Mouse (Mus musculus): ENCODE data around the gene Dnah6.

- TF ChIP-seq CTCF (IDR thresholded peaks at IDR 0.05; ENCODE audit: insufficient read depth, low read depth, low read length) (no peak), POLR2A (IDR thresholded peaks at IDR 0.05; ENCODE audit: insufficient read depth, low read depth, low read length) (no peak)
These were observed 10.9 kb downstream of the Dnah6 start for GRCm38 (mm10) chr6:73210445-73210972.

Measured in olfactory bulb, adult 2 months (tissue).